Mouse (Mus musculus) cerebellum, adult 11 months (tissue): ENCODE measurements at regions not wholly inside any gene's neighbourhood (a gene's known extent, or its start where the extent isn't known, plus 50 kb on each side); places are given as distances from the start of the nearest gene placed in this dataset.

ENCODE experiments used
- DNase-seq: peaks from one replicate; pipeline ENCODE4 v3.0.0; 2022

- no peak for DNase-seq
Observed at GRCm38 (mm10) chr7:111322901-111323300, 240.1 kb upstream of the Eif4g2 start.

GRCm38 (mm10) chr7:111319917-111320316 is 237.1 kb upstream of the Eif4g2 start:
- no peak for DNase-seq

GRCm38 (mm10) chr7:111316479-111316990 is 233.7 kb upstream of the Eif4g2 start:
- no peak for DNase-seq

GRCm38 (mm10) chr7:111313921-111314320 is 231.1 kb upstream of the Eif4g2 start:
- DNase-seq = no peak

GRCm38 (mm10) chr7:111305196-111305595 is 222.4 kb upstream of the Eif4g2 start:
- DNase-seq = no peak

GRCm38 (mm10) chr7:111301791-111302488 is 219.1 kb upstream of the Eif4g2 start:
- no peak for DNase-seq

GRCm38 (mm10) chr7:111297174-111297902 is 214.5 kb upstream of the Eif4g2 start:
- DNase-seq = peak; percentile 5

- DNase-seq = no peak
Observed at GRCm38 (mm10) chr7:111283411-111283955, 200.7 kb upstream of the Eif4g2 start.

- DNase-seq = no peak
Observed at GRCm38 (mm10) chr7:111282314-111282713, 199.5 kb upstream of the Eif4g2 start.

GRCm38 (mm10) chr7:111277703-111278102 is 194.9 kb upstream of the Eif4g2 start:
- no peak for DNase-seq

GRCm38 (mm10) chr7:111273839-111274238 is 191.0 kb upstream of the Eif4g2 start:
- no peak for DNase-seq

- no peak for DNase-seq
Observed at GRCm38 (mm10) chr7:111270874-111271273, 188.0 kb upstream of the Eif4g2 start.

GRCm38 (mm10) chr7:111268197-111268596 is 185.4 kb upstream of the Eif4g2 start:
- DNase-seq = no peak

- DNase-seq = no peak
Observed at GRCm38 (mm10) chr7:111263302-111263701, 180.5 kb upstream of the Eif4g2 start.

GRCm38 (mm10) chr7:111259630-111260574 is 177.1 kb upstream of the Eif4g2 start:
- DNase-seq = no peak

- no peak for DNase-seq
Observed at GRCm38 (mm10) chr7:111257842-111258241, 175.0 kb upstream of the Eif4g2 start.

- DNase-seq = no peak
Observed at GRCm38 (mm10) chr7:111256199-111256598, 173.4 kb upstream of the Eif4g2 start.

- DNase-seq = peak; percentile 45
Observed at GRCm38 (mm10) chr7:111249606-111250005, 166.8 kb upstream of the Eif4g2 start.

GRCm38 (mm10) chr7:111245488-111245887 is 162.7 kb upstream of the Eif4g2 start:
- DNase-seq = no peak

- no peak for DNase-seq
Observed at GRCm38 (mm10) chr7:111245067-111245466, 162.2 kb upstream of the Eif4g2 start.

GRCm38 (mm10) chr7:111243831-111244230 is 161.0 kb upstream of the Eif4g2 start:
- no peak for DNase-seq

- DNase-seq = no peak
Observed at GRCm38 (mm10) chr7:111242646-111243045, 159.8 kb upstream of the Eif4g2 start.

- DNase-seq = no peak
Observed at GRCm38 (mm10) chr7:111241538-111241937, 158.7 kb upstream of the Eif4g2 start.
